Mouse (Mus musculus) E14TG2a.4 (cell line): ENCODE results near the gene 3110082J24Rik.

Experiments used
- CTCF ChIP-seq: conservative IDR thresholded peaks from 2 replicates; pipeline ENCODE4 v1.5.1; 2014; ENCODE audit warnings: low read length
- NANOG ChIP-seq: IDR thresholded peaks from 2 replicates; pipeline ENCODE4 v1.6.1; 2014; ENCODE audit warnings: borderline replicate concordance, low read length, mixed read lengths

DNA sequence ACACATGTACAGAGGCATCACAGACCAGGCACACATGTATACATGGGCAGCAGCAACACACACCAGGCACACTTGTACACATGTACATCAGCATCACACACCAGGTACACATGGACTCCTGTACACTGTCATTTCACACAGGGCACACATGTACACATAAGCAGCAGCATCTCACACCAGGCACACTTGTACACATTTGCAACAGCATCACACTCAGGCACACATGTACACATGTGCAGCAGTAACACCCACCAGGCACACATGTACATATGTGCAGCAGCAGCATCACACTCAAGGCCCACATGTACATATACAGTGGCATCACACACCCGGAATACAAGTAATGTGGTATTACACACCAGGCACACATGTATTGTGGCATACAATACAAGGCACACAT, 7.6 kb downstream of the 3110082J24Rik start:
- TF ChIP-seq CTCF (no peak), NANOG (no peak)
